Mouse (Mus musculus) midbrain, postnatal 0 days (tissue): ENCODE results near the gene Psmb10. TPM values are rescaled to one million over a fixed set of nuclear protein-coding genes. Genes with fewer than 3 reads are reported as not detected.

Source experiments
- ATAC-seq: fragments of 200-750 bp; cut with Nextera tagmentation; 2 replicates; pipeline ENCODE4 v1.8.0; 2017; ENCODE audit warnings: moderate number of reproducible peaks, mild to moderate bottlenecking, moderate TSS enrichment, moderate library complexity; ENCODE audit not compliant: low FRiP score
- DNase-seq: peaks from one replicate; pipeline ENCODE4 v3.0.0-alpha.2; 2015; ENCODE audit warnings: low spot score
- H3K27ac ChIP-seq: fragments of 300-500 bp; sonication (generic); 2 replicates; pipeline ENCODE4 v1.5.1; 2014; ENCODE audit warnings: low read depth, mild to moderate bottlenecking, low read length, mixed read lengths
- H3K27me3 ChIP-seq: fragments of 300-500 bp; sonication (generic); 2 replicates; pipeline ENCODE4 v1.6.1; 2014; ENCODE audit warnings: low read length, control low read depth, mixed read lengths; ENCODE audit not compliant: insufficient read depth
- H3K36me3 ChIP-seq: fragments of 300-500 bp; sonication (generic); 2 replicates; pipeline ENCODE4 v1.6.1; 2014; ENCODE audit warnings: low read length, control low read depth, mixed read lengths; ENCODE audit not compliant: insufficient read depth
- H3K4me1 ChIP-seq: fragments of 300-500 bp; sonication (generic); 2 replicates; pipeline ENCODE4 v1.6.1; 2014; ENCODE audit warnings: mild to moderate bottlenecking, control low read depth, antibody characterized with exemption, low read length, mixed read lengths; ENCODE audit not compliant: insufficient read depth
- H3K4me2 ChIP-seq: fragments of 300-500 bp; sonication (generic); 2 replicates; pipeline ENCODE4 v1.6.1; 2014; ENCODE audit warnings: low read depth, mild to moderate bottlenecking, low read length, mixed read lengths; ENCODE audit not compliant: poor library complexity, severe bottlenecking
- H3K4me3 ChIP-seq: fragments of 300-500 bp; sonication (generic); 2 replicates; pipeline ENCODE4 v1.5.1; 2014; ENCODE audit warnings: low read depth, mild to moderate bottlenecking, low read length, moderate library complexity
- H3K9ac ChIP-seq: fragments of 300-500 bp; sonication (generic); replicated peaks from 2 replicates; pipeline ENCODE4 v1.6.1; 2014; ENCODE audit warnings: mild to moderate bottlenecking, low read length, moderate library complexity, mixed read lengths; ENCODE audit not compliant: poor library complexity, severe bottlenecking
- H3K9me3 ChIP-seq: fragments of 300-500 bp; sonication (generic); 2 replicates; pipeline ENCODE4 v1.6.1; 2016; ENCODE audit warnings: low read length, control low read depth
- CTCF ChIP-seq: IDR thresholded peaks from 2 replicates; pipeline ENCODE4 v1.5.1; 2016; ENCODE audit warnings: antibody characterized with exemption, mild to moderate bottlenecking
- WGBS: fragments of 180-500 bp; shearing (Covaris S2); extraction: QIAGEN DNeasy Blood & Tissue Kit; methylation state at CpG from one replicate; pipeline ENCODE4 v1.1.7; 2014; 5-methylcytosine and 5-hydroxymethylcytosine counted together
- polyA plus RNA-seq: library from polyadenylated mRNA; unstranded; fragments of >200 nt; fragmentation: Nextera tagmentation; extraction: Ambion mirVana; gene quantifications from 2 replicates; pipeline ENCODE4 v1.2.1, GENCODE M21; 2015
- total RNA-seq: library from RNA; depleted of rRNA; stranded (reverse); fragments of >200 nt; gene quantifications from 2 replicates; pipeline ENCODE4 v1.2.3, GENCODE M21; 2014

Gene Psmb10
- total and polyA plus RNA-seq, 2 experiments from 2014 or later: 85.1 to 110 TPM

DNA sequence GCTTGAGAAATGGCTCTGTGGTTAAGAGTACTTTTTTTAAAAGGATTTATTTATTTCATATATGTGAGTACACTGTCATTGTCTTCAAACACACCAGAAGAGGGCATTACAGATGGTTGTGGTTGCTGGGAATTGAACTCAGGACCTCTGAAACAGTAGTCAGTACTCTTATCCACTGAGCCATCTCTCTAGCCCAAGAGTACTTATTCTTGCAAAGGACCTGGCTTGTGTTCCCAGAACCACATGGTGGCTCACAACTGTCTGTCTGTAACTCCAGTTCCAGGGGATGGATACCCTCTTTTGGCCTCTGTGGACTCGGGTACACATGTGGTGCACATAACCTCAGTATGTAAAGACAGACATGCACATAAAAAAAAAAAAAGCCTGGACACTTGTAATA, 31.1 kb upstream of the Psmb10 start:
- no peak overlapping the region for H3K4me2 ChIP-seq
- H3K36me3 ChIP-seq: no peaks in the 10 kb centered on the region
- peaks cover 25% of the 10 kb centered on the region for H3K27me3 ChIP-seq
- DNase-seq (no peak), ATAC-seq (no peak)
- H3K9ac ChIP-seq: no peak overlapping the region
- no peaks in the 10 kb centered on the region for H3K9me3 ChIP-seq
- H3K27ac ChIP-seq: no peak overlapping the region
- H3K4me1 ChIP-seq: no peaks in the 10 kb centered on the region
- TF ChIP-seq CTCF: no peak
- no peak overlapping the region for H3K4me3 ChIP-seq
- 74% methylated on average over 1 of the region's 1 CpGs for WGBS

DNA sequence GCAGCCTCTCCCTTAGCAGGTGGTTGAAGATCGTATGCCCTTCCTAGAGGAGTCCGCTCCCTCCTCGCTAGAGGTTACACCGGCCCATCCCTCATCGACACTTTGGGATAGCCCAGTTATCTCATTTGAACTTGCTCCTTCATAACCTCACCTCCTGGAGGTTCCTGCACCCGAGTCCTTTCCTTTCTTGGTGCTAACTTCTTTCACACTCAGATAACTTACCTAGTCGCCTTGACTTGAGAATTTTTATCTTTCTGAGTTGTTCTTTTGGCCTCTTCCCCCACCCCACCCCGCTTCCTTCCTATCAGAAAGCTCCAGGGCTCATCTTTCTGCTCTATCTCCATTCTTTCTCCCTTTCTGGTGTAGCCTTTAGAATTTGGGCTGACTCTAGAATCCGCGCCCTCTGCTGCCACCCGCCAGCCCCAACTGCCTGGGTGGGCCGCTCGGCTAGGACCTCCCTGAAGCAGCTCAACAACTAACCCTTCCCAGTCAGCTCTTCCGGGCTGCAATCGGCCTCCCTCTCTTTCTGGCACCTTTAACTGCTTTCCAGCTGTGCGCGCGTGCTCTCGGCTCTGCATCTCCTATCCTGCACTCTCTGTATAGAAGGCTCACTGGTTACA, 28.6 kb upstream of the Psmb10 start:
- H3K4me2 ChIP-seq: 0 out of 2 replicates have a peak overlapping the region, but pooled peaks have one; percentile 51
- WGBS: 9% methylated on average over 19 of the region's 19 CpGs
- no peak for DNase-seq

DNA sequence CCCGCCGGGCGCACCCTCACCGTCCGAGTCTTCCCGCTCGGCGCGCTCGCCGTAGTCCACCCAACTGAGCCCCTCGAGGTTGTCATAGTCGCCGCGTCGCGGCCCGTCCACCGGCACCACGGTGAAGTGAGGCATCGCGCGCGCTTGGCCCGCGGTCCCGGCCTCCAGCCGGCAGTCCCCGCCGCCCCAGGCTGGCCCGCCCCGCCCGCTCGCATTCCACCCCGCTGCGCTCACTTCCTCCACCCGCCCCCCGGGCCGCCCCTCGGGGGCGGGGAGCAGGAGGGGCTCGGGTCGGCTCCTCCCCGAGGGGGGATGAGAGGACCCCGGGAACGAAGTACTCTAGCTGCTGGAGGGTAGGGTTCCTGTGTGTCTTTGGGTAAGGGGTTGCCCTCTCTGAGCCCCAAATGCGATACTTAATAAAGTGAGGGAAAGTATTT, 27.7 kb upstream of the Psmb10 start, which contains the start of gene Slc12a4:
TSS of gene Slc12a4 (minus strand) at position 193 of the 437 bp plus-strand sequence.
- no peak for TF ChIP-seq CTCF
- Histone ChIP-seq H3K4me2 (peak within 1 kb of the TSS; percentile 51), H3K4me3 (peak within 1 kb of the TSS; percentile 45), H3K9ac (0 out of 2 replicates have a peak within 1 kb of the TSS, but pooled peaks have one; percentile 29), H3K27ac (0 out of 2 replicates have a peak within 1 kb of the TSS, but pooled peaks have one; percentile 18), H3K27me3 (peaks cover 25% of the 10 kb centered on the region), H3K9me3 (no peaks in the 10 kb centered on the region), H3K36me3 (no peaks in the 10 kb centered on the region), H3K4me1 (no peaks in the 10 kb centered on the region)
- WGBS: 1% methylated on average over 40 of the region's 47 CpGs
- ATAC-seq (peak; percentile 73), DNase-seq (peak; percentile 63)

More for the DNA sequence above, 28.6 kb upstream of the Psmb10 start:
- Histone ChIP-seq H3K4me1 (no peaks in the 10 kb centered on the region), H3K4me3 (no peak overlapping the region), H3K9ac (no peak overlapping the region), H3K9me3 (no peaks in the 10 kb centered on the region), H3K27me3 (peaks cover 25% of the 10 kb centered on the region), H3K27ac (no peak overlapping the region), H3K36me3 (no peaks in the 10 kb centered on the region)
- no peak for ATAC-seq
- no peak for TF ChIP-seq CTCF

DNA sequence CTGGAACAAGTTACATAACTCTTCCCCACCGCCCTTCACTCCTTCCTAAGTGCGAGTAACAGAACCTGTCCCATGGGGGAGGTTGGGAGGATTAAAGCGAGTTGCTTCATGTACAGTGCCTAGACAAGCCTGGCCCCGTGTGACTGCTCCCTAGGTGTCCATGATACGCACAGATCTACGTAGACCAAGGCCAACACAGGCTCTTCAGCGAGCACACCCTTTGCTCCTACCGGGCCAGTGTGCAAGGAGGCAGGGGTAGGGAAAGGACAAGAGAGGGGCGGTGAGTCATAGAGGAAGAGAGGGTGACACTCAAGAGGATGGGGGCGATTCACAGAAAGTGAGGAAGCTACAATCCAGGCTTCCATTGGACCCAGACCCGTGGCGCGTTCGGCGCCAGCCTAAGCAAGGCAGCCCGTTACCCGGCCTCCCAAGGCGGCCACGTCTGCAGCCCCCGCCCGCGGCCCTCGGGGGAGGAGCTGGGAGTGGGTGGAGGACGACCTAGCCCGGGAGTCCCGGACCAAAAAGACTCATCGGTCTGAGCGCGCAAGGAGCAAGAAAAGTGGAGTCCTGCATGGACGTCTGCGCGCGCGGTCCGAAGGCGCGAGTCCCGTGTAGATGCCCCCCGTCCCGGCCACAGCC, 27.1 kb upstream of the Psmb10 start:
- Histone ChIP-seq H3K4me2 (peak overlapping the region; percentile 51), H3K4me1 (no peaks in the 10 kb centered on the region), H3K4me3 (peak overlapping the region; percentile 45), H3K27me3 (peaks cover 25% of the 10 kb centered on the region), H3K36me3 (no peaks in the 10 kb centered on the region), H3K27ac (0 out of 2 replicates have a peak overlapping the region, but pooled peaks have one; percentile 18), H3K9me3 (no peaks in the 10 kb centered on the region), H3K9ac (0 out of 2 replicates have a peak overlapping the region, but pooled peaks have one; percentile 29)
- DNase-seq (no peak), ATAC-seq (peak; percentile 60)
- 4% methylated on average over 30 of the region's 40 CpGs for WGBS
- no peak for TF ChIP-seq CTCF

DNA sequence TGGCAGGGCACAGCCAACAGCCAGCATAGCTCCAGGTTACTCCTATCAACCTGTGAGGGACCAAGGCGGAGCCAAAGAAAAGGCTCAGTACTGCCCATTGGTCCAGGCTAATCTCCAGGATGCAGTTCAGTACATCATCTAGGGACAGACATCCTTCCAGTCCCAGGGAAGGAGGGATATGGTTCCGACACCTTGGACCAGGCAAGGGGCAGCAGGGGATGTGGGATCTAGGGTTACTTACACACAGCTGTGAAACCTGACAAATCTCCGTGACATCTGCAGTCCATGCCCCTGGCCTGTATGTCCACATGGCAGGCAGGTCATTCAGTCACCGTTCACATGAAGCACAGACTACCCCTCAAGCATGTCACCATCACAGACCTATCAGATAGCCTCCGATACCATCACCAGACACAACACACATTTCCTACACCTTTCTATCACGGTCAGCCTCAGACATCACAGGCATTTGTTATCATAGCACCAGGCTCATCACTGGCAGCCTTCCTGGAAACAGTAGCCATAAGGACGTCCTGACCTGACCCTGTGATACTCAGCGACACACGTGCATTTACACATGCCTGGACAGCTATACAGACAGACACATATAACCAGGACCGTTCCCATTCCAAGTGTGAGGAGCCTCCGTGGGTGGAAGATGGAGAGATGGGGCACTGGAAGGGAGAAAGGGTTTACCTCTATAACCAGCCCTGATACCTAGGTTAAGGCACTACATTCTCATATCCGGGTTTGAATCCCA, 26.4 kb upstream of the Psmb10 start:
- no peaks in the 10 kb centered on the region for H3K4me1 ChIP-seq
- TF ChIP-seq CTCF: no peak
- no peak overlapping the region for H3K27ac ChIP-seq
- peak overlapping the region; percentile 51 for H3K4me2 ChIP-seq
- peaks cover 25% of the 10 kb centered on the region for H3K27me3 ChIP-seq
- H3K9ac ChIP-seq: no peak overlapping the region
- no peaks in the 10 kb centered on the region for H3K9me3 ChIP-seq
- no peak for DNase-seq
- WGBS: 70% methylated on average over 12 of the region's 12 CpGs
- H3K4me3 ChIP-seq: peak overlapping the region; percentile 45
- ATAC-seq: no peak
- H3K36me3 ChIP-seq: no peaks in the 10 kb centered on the region
